Mouse (Mus musculus) hindbrain, embryonic 15.5 days (tissue): ENCODE measurements around the gene Gucy2g. TPM values are rescaled to one million over a fixed set of nuclear protein-coding genes. Genes with fewer than 3 reads are reported as not detected.

Experiments used
- ATAC-seq: fragments of 200-750 bp; cut with Nextera tagmentation; 2 replicates; pipeline ENCODE4 v1.8.0; 2017; ENCODE audit warnings: low read depth, moderate number of reproducible peaks, moderate TSS enrichment; ENCODE audit not compliant: low FRiP score
- H3K27ac ChIP-seq: fragments of 300-500 bp; sonication (generic); replicated peaks from 2 replicates; pipeline ENCODE4 v1.5.1; 2015; ENCODE audit warnings: mild to moderate bottlenecking, inconsistent platforms
- H3K27me3 ChIP-seq: fragments of 300-500 bp; sonication (generic); 2 replicates; pipeline ENCODE4 v1.6.1; 2015; ENCODE audit warnings: control low read depth, inconsistent platforms
- H3K36me3 ChIP-seq: fragments of 300-500 bp; sonication (generic); 2 replicates; pipeline ENCODE4 v1.6.1; 2015; ENCODE audit warnings: control low read depth, inconsistent platforms
- H3K4me1 ChIP-seq: fragments of 300-500 bp; sonication (generic); replicated peaks from 2 replicates; pipeline ENCODE4 v1.6.1; 2015; ENCODE audit warnings: control low read depth, inconsistent platforms
- H3K4me2 ChIP-seq: fragments of 300-500 bp; sonication (generic); 2 replicates; pipeline ENCODE4 v1.6.1; 2015; ENCODE audit warnings: moderate library complexity, mild to moderate bottlenecking, inconsistent platforms
- H3K4me3 ChIP-seq: fragments of 300-500 bp; sonication (generic); 2 replicates; pipeline ENCODE4 v1.5.1; 2015; ENCODE audit warnings: mild to moderate bottlenecking, inconsistent platforms
- H3K9ac ChIP-seq: fragments of 300-500 bp; sonication (generic); 2 replicates; pipeline ENCODE4 v1.6.1; 2015; ENCODE audit warnings: inconsistent platforms
- H3K9me3 ChIP-seq: fragments of 300-500 bp; sonication (generic); 2 replicates; pipeline ENCODE4 v1.6.1; 2016; ENCODE audit warnings: control low read depth, inconsistent platforms
- WGBS: fragments of 180-500 bp; shearing (Covaris S2); methylation state at CpG from one replicate; pipeline ENCODE4 v1.1.7; 2015; 5-methylcytosine and 5-hydroxymethylcytosine counted together
- polyA plus RNA-seq: library from polyadenylated mRNA; unstranded; fragments of >200 nt; fragmentation: Nextera tagmentation; extraction: Ambion mirVana; gene quantifications from 2 replicates; pipeline ENCODE4 v1.2.1, GENCODE M21; 2015

Gucy2g gene
- polyA plus RNA-seq, result 0.12 TPM in 1 of 2 replicates, not detected in the other

DNA sequence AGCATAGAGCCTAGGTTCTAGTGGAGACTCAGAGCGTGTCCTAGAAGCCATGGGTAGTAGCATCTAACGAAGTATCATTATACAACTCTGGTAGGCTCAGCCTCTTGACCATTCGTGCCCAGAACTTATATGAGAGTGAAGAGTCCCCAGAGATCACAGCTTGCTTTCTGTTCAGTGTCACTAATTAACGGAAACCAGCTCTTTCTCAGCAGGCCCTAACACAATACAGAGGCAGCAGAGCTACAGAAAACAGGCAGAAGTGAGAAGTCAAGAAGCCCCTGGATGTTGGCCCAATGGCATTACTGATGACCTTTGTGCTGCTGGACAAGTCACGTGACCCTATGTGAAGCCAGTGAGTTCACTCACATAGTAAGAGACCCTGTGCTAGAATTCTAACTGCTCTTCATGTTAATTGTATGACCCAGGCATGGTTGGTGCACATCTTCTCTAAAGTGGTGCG is at the start of gene Gucy2g:
Gucy2g (minus strand) TSS at position 51 of the 460 bp plus-strand sequence.
- H3K9ac ChIP-seq, result no peak within 1 kb of the TSS
- H3K27ac ChIP-seq, result no peak within 1 kb of the TSS
- no peaks in the 10 kb centered on the region for H3K36me3 ChIP-seq
- no peaks in the 10 kb centered on the region for H3K4me1 ChIP-seq
- H3K4me3 ChIP-seq, result no peak within 1 kb of the TSS
- 77% methylated on average over 6 of the region's 6 CpGs for WGBS
- no peaks in the 10 kb centered on the region for H3K27me3 ChIP-seq
- no peak for ATAC-seq
- H3K9me3 ChIP-seq, result no peaks in the 10 kb centered on the region
- H3K4me2 ChIP-seq, result no peak within 1 kb of the TSS

- H3K9me3 ChIP-seq, result no peaks in the 10 kb centered on the region
- H3K36me3 ChIP-seq, result no peaks in the 10 kb centered on the region
- no peak overlapping the region for H3K4me3 ChIP-seq
- no peak overlapping the region for H3K4me2 ChIP-seq
- no peaks in the 10 kb centered on the region for H3K4me1 ChIP-seq
- ATAC-seq, result no peak
- H3K27ac ChIP-seq, result no peak overlapping the region
- H3K9ac ChIP-seq, result no peak overlapping the region
- no peaks in the 10 kb centered on the region for H3K27me3 ChIP-seq
These were observed 47.9 kb upstream of the Gucy2g start for GRCm38 (mm10) chr19:55288974-55289373.

- Histone ChIP-seq H3K27me3 (no peaks in the 10 kb centered on the region), H3K9ac (no peak overlapping the region), H3K36me3 (no peaks in the 10 kb centered on the region), H3K4me3 (no peak overlapping the region), H3K4me2 (no peak overlapping the region), H3K9me3 (no peaks in the 10 kb centered on the region), H3K27ac (no peak overlapping the region), H3K4me1 (no peaks in the 10 kb centered on the region)
- ATAC-seq, result no peak
- 90% methylated on average over 4 of the region's 4 CpGs for whole genome bisulfite sequencing
These were observed 45.0 kb upstream of the Gucy2g start for GRCm38 (mm10) chr19:55286034-55286433.

GRCm38 (mm10) chr19:55284093-55284492 is 43.1 kb upstream of the Gucy2g start:
- Histone ChIP-seq H3K9me3 (no peaks in the 10 kb centered on the region), H3K27me3 (no peaks in the 10 kb centered on the region), H3K27ac (no peak overlapping the region), H3K36me3 (no peaks in the 10 kb centered on the region), H3K4me1 (no peaks in the 10 kb centered on the region), H3K9ac (no peak overlapping the region), H3K4me2 (no peak overlapping the region), H3K4me3 (no peak overlapping the region)
- 90% methylated on average over 4 of the region's 4 CpGs for WGBS
- no peak for ATAC-seq

- no peak overlapping the region for H3K4me2 ChIP-seq
- ATAC-seq, result no peak
- 93% methylated on average over 3 of the region's 3 CpGs for WGBS
- no peak overlapping the region for H3K9ac ChIP-seq
- no peak overlapping the region for H3K4me3 ChIP-seq
- H3K36me3 ChIP-seq, result 0 out of 2 replicates have a peak, but pooled peaks cover 2% of the 10 kb centered on the region
- no peaks in the 10 kb centered on the region for H3K9me3 ChIP-seq
- no peaks in the 10 kb centered on the region for H3K4me1 ChIP-seq
- no peak overlapping the region for H3K27ac ChIP-seq
- H3K27me3 ChIP-seq, result no peaks in the 10 kb centered on the region
These were observed 35.7 kb upstream of the Gucy2g start for GRCm38 (mm10) chr19:55276770-55277169.

DNA sequence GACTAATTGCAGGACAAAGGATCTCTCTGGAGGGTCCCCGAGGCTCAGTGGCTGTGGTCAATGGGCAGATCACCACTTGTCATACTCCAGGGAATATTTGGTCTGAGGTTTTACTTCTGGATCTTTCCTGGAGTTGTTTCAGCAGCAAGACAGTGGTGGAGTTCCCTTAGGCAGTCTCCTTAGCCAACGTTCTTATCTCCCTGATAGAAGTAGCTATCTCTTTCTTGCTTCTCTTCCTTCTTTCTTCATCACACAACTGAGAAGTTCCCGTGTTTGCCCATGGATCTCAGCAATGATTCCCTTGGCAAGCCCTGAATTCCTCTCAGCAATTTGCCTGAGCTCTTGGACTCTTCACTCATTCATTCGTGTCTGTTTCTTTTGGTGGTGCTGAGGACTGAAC is 35.1 kb upstream of the Gucy2g start:
- 86% methylated on average over 4 of the region's 4 CpGs for WGBS
- no peaks in the 10 kb centered on the region for H3K27me3 ChIP-seq
- H3K4me1 ChIP-seq, result no peaks in the 10 kb centered on the region
- ATAC-seq, result no peak
- H3K4me2 ChIP-seq, result no peak overlapping the region
- H3K27ac ChIP-seq, result no peak overlapping the region
- H3K9ac ChIP-seq, result no peak overlapping the region
- no peaks in the 10 kb centered on the region for H3K9me3 ChIP-seq
- no peak overlapping the region for H3K4me3 ChIP-seq
- H3K36me3 ChIP-seq, result 0 out of 2 replicates have a peak, but pooled peaks cover 2% of the 10 kb centered on the region

GRCm38 (mm10) chr19:55273340-55273739 is 32.3 kb upstream of the Gucy2g start:
- H3K4me2 ChIP-seq, result no peak overlapping the region

GRCm38 (mm10) chr19:55271448-55271847 is 30.4 kb upstream of the Gucy2g start:
- Histone ChIP-seq H3K9me3 (no peaks in the 10 kb centered on the region), H3K4me1 (no peaks in the 10 kb centered on the region), H3K27me3 (no peaks in the 10 kb centered on the region), H3K27ac (no peak overlapping the region), H3K4me2 (no peak overlapping the region), H3K4me3 (no peak overlapping the region), H3K9ac (no peak overlapping the region), H3K36me3 (0 out of 2 replicates have a peak, but pooled peaks cover 2% of the 10 kb centered on the region)
- 36% methylated on average over 3 of the region's 3 CpGs for WGBS
- no peak for ATAC-seq

More at GRCm38 (mm10) chr19:55273340-55273739, 32.3 kb upstream of the Gucy2g start:
- ATAC-seq, result no peak
- no peak overlapping the region for H3K9ac ChIP-seq
- WGBS, result 85% methylated on average over 6 of the region's 6 CpGs
- H3K4me3 ChIP-seq, result no peak overlapping the region
- no peaks in the 10 kb centered on the region for H3K4me1 ChIP-seq
- H3K27ac ChIP-seq, result no peak overlapping the region
- H3K9me3 ChIP-seq, result no peaks in the 10 kb centered on the region
- H3K36me3 ChIP-seq, result 0 out of 2 replicates have a peak, but pooled peaks cover 2% of the 10 kb centered on the region
- no peaks in the 10 kb centered on the region for H3K27me3 ChIP-seq

GRCm38 (mm10) chr19:55269051-55269450 is 28.0 kb upstream of the Gucy2g start:
- H3K27me3 ChIP-seq, result no peaks in the 10 kb centered on the region
- 0 out of 2 replicates have a peak, but pooled peaks cover 2% of the 10 kb centered on the region for H3K36me3 ChIP-seq
- H3K4me1 ChIP-seq, result no peaks in the 10 kb centered on the region
- no peaks in the 10 kb centered on the region for H3K9me3 ChIP-seq
- H3K4me3 ChIP-seq, result no peak overlapping the region
- no peak overlapping the region for H3K27ac ChIP-seq
- H3K4me2 ChIP-seq, result no peak overlapping the region
- ATAC-seq, result no peak
- WGBS, result 87% methylated on average over 5 of the region's 5 CpGs
- H3K9ac ChIP-seq, result no peak overlapping the region

DNA sequence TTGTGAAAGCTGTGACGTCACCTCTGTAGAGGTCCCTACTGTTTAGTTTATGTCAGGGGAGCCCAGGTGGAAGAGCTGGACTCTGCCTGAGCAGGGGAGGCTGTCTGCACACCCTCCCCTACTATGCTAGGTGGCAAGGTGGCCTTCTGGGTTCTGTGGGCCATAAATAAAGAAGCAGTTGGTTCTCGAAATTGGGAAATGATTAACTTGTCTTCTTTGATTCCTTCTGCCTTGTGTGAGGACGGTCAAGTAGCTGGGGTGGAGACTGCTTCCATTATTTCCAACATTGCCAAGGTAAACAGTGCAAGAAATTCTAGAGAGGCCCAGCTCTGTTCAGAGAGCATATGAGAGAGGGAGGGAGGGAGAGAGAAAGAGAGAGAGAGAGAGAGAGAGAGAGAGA is 27.1 kb upstream of the Gucy2g start:
- no peaks in the 10 kb centered on the region for H3K36me3 ChIP-seq
- 65% methylated on average over 3 of the region's 3 CpGs for WGBS
- H3K27ac ChIP-seq, result no peak overlapping the region
- H3K9ac ChIP-seq, result no peak overlapping the region
- no peaks in the 10 kb centered on the region for H3K27me3 ChIP-seq
- no peak overlapping the region for H3K4me2 ChIP-seq
- no peaks in the 10 kb centered on the region for H3K4me1 ChIP-seq
- no peak for ATAC-seq
- H3K4me3 ChIP-seq, result no peak overlapping the region
- H3K9me3 ChIP-seq, result no peaks in the 10 kb centered on the region

- Histone ChIP-seq H3K27me3 (no peaks in the 10 kb centered on the region), H3K4me2 (no peak overlapping the region), H3K36me3 (no peaks in the 10 kb centered on the region), H3K4me1 (no peaks in the 10 kb centered on the region), H3K27ac (no peak overlapping the region), H3K4me3 (no peak overlapping the region), H3K9me3 (no peaks in the 10 kb centered on the region), H3K9ac (no peak overlapping the region)
- WGBS, result 89% methylated on average over 3 of the region's 3 CpGs
- no peak for ATAC-seq
These were observed 25.8 kb upstream of the Gucy2g start for GRCm38 (mm10) chr19:55266786-55267185.

- Histone ChIP-seq H3K9ac (no peak overlapping the region), H3K4me2 (no peak overlapping the region), H3K4me1 (no peaks in the 10 kb centered on the region), H3K9me3 (no peaks in the 10 kb centered on the region), H3K4me3 (no peak overlapping the region), H3K36me3 (no peaks in the 10 kb centered on the region), H3K27ac (no peak overlapping the region), H3K27me3 (no peaks in the 10 kb centered on the region)
- ATAC-seq, result no peak
- WGBS, result 77% methylated on average over 3 of the region's 3 CpGs
These were observed 24.2 kb upstream of the Gucy2g start for GRCm38 (mm10) chr19:55265269-55265668.
